Mouse (Mus musculus): ENCODE results near the gene Pepd.

Pepd gene

GRCm38 (mm10) chr7:34911919-34912897 is at the start of gene Pepd:
TSS of gene Pepd (plus strand) at chr7:34912379.
- DNase-seq (ENCODE audit: low spot score): peak; percentile 92

GRCm38 (mm10) chr7:34867289-34867688 is 44.9 kb upstream of the Pepd start:
- DNase-seq (ENCODE audit: low spot score): no peak

GRCm38 (mm10) chr7:34869693-34870092 is 42.5 kb upstream of the Pepd start:
- DNase-seq (ENCODE audit: low spot score): no peak

GRCm38 (mm10) chr7:34876787-34877186 is 35.4 kb upstream of the Pepd start:
- no peak for DNase-seq (ENCODE audit: low spot score)

- no peak for DNase-seq (ENCODE audit: low spot score)
These were observed 34.4 kb upstream of the Pepd start for GRCm38 (mm10) chr7:34877820-34878219.

GRCm38 (mm10) chr7:34888441-34888840 is 23.7 kb upstream of the Pepd start:
- no peak for DNase-seq (ENCODE audit: low spot score)

- no peak for DNase-seq (ENCODE audit: low spot score)
These were observed 23.3 kb upstream of the Pepd start for GRCm38 (mm10) chr7:34888891-34889290.

GRCm38 (mm10) chr7:34892845-34893244 is 19.3 kb upstream of the Pepd start:
- DNase-seq (ENCODE audit: low spot score): no peak

- DNase-seq (ENCODE audit: low spot score): no peak
These were observed 15.7 kb upstream of the Pepd start for GRCm38 (mm10) chr7:34896461-34896860.

GRCm38 (mm10) chr7:34897058-34897457 is 15.1 kb upstream of the Pepd start:
- no peak for DNase-seq (ENCODE audit: low spot score)

GRCm38 (mm10) chr7:34910096-34911066 is 1.8 kb upstream of the Pepd start:
- DNase-seq (ENCODE audit: low spot score): peak; percentile 61

GRCm38 (mm10) chr7:34913956-34914355 is 1.8 kb downstream of the Pepd start:
- no peak for DNase-seq (ENCODE audit: low spot score)

GRCm38 (mm10) chr7:34915555-34915954 is 3.4 kb downstream of the Pepd start:
- no peak for DNase-seq (ENCODE audit: low spot score)

GRCm38 (mm10) chr7:34917558-34917957 is 5.4 kb downstream of the Pepd start:
- DNase-seq (ENCODE audit: low spot score): no peak

GRCm38 (mm10) chr7:34917998-34918397 is 5.8 kb downstream of the Pepd start:
- DNase-seq (ENCODE audit: low spot score): no peak

- DNase-seq (ENCODE audit: low spot score): no peak
These were observed 6.2 kb downstream of the Pepd start for GRCm38 (mm10) chr7:34918416-34918815.

GRCm38 (mm10) chr7:34919054-34919453 is 6.9 kb downstream of the Pepd start:
- no peak for DNase-seq (ENCODE audit: low spot score)

GRCm38 (mm10) chr7:34919809-34920208 is 7.6 kb downstream of the Pepd start:
- no peak for DNase-seq (ENCODE audit: low spot score)

GRCm38 (mm10) chr7:34925208-34925607 is 13.0 kb downstream of the Pepd start:
- DNase-seq (ENCODE audit: low spot score): peak; percentile 62

- no peak for DNase-seq (ENCODE audit: low spot score)
These were observed 13.8 kb downstream of the Pepd start for GRCm38 (mm10) chr7:34925956-34926355.

GRCm38 (mm10) chr7:34929614-34930262 is 17.6 kb downstream of the Pepd start:
- no peak for DNase-seq (ENCODE audit: low spot score)

- no peak for DNase-seq (ENCODE audit: low spot score)
These were observed 18.1 kb downstream of the Pepd start for GRCm38 (mm10) chr7:34930263-34930757.
